Mouse (Mus musculus) retina, adult 2 months (tissue): ENCODE data around the gene Dusp13.

Experiments
- DNase-seq: peaks from one replicate; pipeline ENCODE4 v3.0.0-alpha.2; 2012; ENCODE audit warnings: low read depth, low spot score

Gene Dusp13

GRCm38 (mm10) chr14:21747436-21748141, 3.4 kb downstream of the Dusp13 start:
- DNase-seq, result no peak

- DNase-seq, result no peak
Measured at GRCm38 (mm10) chr14:21746846-21747245, 4.1 kb downstream of the Dusp13 start.

GRCm38 (mm10) chr14:21746251-21746650, 4.7 kb downstream of the Dusp13 start:
- DNase-seq, result no peak

- DNase-seq, result no peak
Measured at GRCm38 (mm10) chr14:21745149-21745548, 5.8 kb downstream of the Dusp13 start.

GRCm38 (mm10) chr14:21744169-21744568, 6.8 kb downstream of the Dusp13 start:
- DNase-seq, result no peak

- no peak for DNase-seq
Measured at GRCm38 (mm10) chr14:21742441-21742840, 8.5 kb downstream of the Dusp13 start.

- peak; percentile 71 for DNase-seq
Measured at GRCm38 (mm10) chr14:21741786-21742185, 9.2 kb downstream of the Dusp13 start.

GRCm38 (mm10) chr14:21741314-21741713, 9.7 kb downstream of the Dusp13 start:
- no peak for DNase-seq

- DNase-seq, result no peak
Measured at GRCm38 (mm10) chr14:21740345-21740744, 10.6 kb downstream of the Dusp13 start.

- no peak for DNase-seq
Measured at GRCm38 (mm10) chr14:21733131-21733905, 17.7 kb downstream of the Dusp13 start.

- no peak for DNase-seq
Measured at GRCm38 (mm10) chr14:21729936-21730335, 21.0 kb downstream of the Dusp13 start.

- DNase-seq, result no peak
Measured at GRCm38 (mm10) chr14:21729031-21729732, 21.8 kb downstream of the Dusp13 start.

- DNase-seq, result no peak
Measured at GRCm38 (mm10) chr14:21722021-21722698, 28.8 kb downstream of the Dusp13 start.

GRCm38 (mm10) chr14:21720430-21721205, 30.4 kb downstream of the Dusp13 start:
- no peak for DNase-seq

- no peak for DNase-seq
Measured at GRCm38 (mm10) chr14:21719646-21720383, 31.2 kb downstream of the Dusp13 start.

- DNase-seq, result no peak
Measured at GRCm38 (mm10) chr14:21714486-21714885, 36.5 kb downstream of the Dusp13 start, which contains the start of gene Dupd1. TSS of gene Dupd1 (minus strand) at chr14:21714576.

GRCm38 (mm10) chr14:21711231-21711630, 39.8 kb downstream of the Dusp13 start:
- no peak for DNase-seq

- no peak for DNase-seq
Measured at GRCm38 (mm10) chr14:21709545-21709944, 41.4 kb downstream of the Dusp13 start.

GRCm38 (mm10) chr14:21706759-21707571, 44.0 kb downstream of the Dusp13 start:
- no peak for DNase-seq
